Mouse (Mus musculus) myocyte (in vitro differentiated cells): ENCODE measurements around the gene Polr3c.

Source experiments
- CEBPB ChIP-seq: IDR thresholded peaks from 2 replicates; pipeline ENCODE4 v1.6.1; 2011; ENCODE audit warnings: mild to moderate bottlenecking, moderate library complexity; ENCODE audit not compliant: poor library complexity, insufficient read depth, severe bottlenecking
- E2F4 ChIP-seq: IDR thresholded peaks from one replicate; pipeline ENCODE4 v1.6.1; 2011; ENCODE audit warnings: mild to moderate bottlenecking, control low read depth, moderate library complexity; ENCODE audit not compliant: insufficient read depth
- MYOD1 ChIP-seq, 3 experiments: IDR thresholded peaks; one replicate each; pipeline ENCODE4 v1.6.1; 2011; ENCODE audit warnings: control low read depth in 2 of 3, low read depth in 2 of 3, mild to moderate bottlenecking in 2 of 3, moderate library complexity in 1 of 3; ENCODE audit not compliant: insufficient read length in 2 of 3, control insufficient read depth in 1 of 3
- MYOG ChIP-seq, 3 experiments: IDR thresholded peaks; one replicate each; pipeline ENCODE4 v1.6.1; 2011; ENCODE audit warnings: control low read depth in 2 of 3, low read depth in 2 of 3, mild to moderate bottlenecking in 2 of 3; ENCODE audit not compliant: insufficient read length in 2 of 3, control insufficient read depth in 1 of 3, insufficient read depth in 1 of 3
- POLR2A ChIP-seq: IDR thresholded peaks from one replicate; pipeline ENCODE4 v1.6.1; 2011; ENCODE audit warnings: low read depth, mild to moderate bottlenecking, control low read depth, moderate library complexity; ENCODE audit not compliant: insufficient read length
- POLR2AphosphoS2 ChIP-seq: IDR thresholded peaks from one replicate; pipeline ENCODE4 v1.6.1; 2011; ENCODE audit warnings: low read depth, control low read depth; ENCODE audit not compliant: insufficient read length
- REST ChIP-seq: IDR thresholded peaks from one replicate; pipeline ENCODE4 v1.6.1; 2011; ENCODE audit warnings: mild to moderate bottlenecking, control low read depth, moderate library complexity; ENCODE audit not compliant: insufficient read depth, insufficient read length
- TCF12 ChIP-seq: IDR thresholded peaks from one replicate; pipeline ENCODE4 v1.6.1; 2011; ENCODE audit warnings: mild to moderate bottlenecking, control low read depth; ENCODE audit not compliant: poor library complexity, insufficient read depth, severe bottlenecking
- TCF3 ChIP-seq: IDR thresholded peaks from one replicate; pipeline ENCODE4 v1.6.1; 2011; ENCODE audit warnings: low read depth, control low read depth; ENCODE audit not compliant: insufficient read length
- USF1 ChIP-seq: IDR thresholded peaks from one replicate; pipeline ENCODE4 v1.6.1; 2011; ENCODE audit warnings: low read depth, mild to moderate bottlenecking, control low read depth, moderate library complexity

DNA sequence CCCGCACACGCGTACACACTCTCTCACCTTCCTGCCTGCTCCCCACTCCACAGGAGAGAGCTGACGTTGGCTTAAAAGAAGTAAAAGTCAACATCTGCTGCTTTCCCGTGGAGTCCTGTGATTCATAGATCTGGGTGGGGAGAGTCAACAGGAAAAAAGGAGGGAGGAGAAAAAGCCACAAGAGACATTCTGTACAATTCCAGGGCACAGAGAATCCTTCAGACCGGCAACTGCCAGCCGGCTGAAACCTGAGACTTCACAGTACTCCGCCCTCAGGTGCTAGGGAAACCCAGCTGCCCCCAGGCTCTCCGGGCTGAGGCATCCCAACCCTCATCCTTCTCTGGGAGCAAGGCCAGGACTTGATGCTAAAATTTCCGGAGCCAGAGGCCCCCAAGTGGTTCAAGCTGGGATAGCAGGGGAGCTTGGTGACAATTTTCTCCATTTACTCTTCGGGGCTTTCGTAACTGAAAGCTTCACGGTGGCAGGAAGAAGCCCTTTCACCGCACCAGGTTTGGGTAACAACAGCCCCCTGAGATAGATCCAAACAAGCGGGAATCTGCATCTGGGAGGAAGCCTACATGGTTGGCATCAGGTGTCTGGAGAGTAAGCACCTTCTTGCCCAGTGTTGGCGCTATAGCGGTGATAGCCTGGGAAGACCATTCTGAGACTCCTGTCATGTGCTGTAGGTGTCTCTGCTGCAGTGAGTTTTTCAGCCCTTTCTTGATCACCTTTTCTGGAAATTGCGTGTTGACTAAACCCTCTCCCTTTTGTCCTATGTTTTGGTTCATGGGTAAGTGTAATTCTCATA is 63.8 kb downstream of the Polr3c start:
- TF ChIP-seq USF1, result no peak
- TF ChIP-seq POLR2A, result no peak
- no peak for TF ChIP-seq E2F4
- peak; percentile 30 to 44 (median 44) for TF ChIP-seq MYOD1 (IDR thresholded peaks at IDR 0.05; ENCODE audit: control insufficient read depth in 1 of 3, insufficient read length in 2 of 3, low read depth in 2 of 3)
- no peak for TF ChIP-seq CEBPB
- peak; percentile 15 for TF ChIP-seq TCF12
- TF ChIP-seq POLR2AphosphoS2, result no peak
- TF ChIP-seq MYOG (IDR thresholded peaks at IDR 0.05; ENCODE audit: control insufficient read depth in 1 of 3, insufficient read depth in 1 of 3, insufficient read length in 2 of 3, low read depth in 2 of 3), result peak in 2 of 3 experiments; percentile 42 to 74
- TF ChIP-seq TCF3, result no peak
- no peak for TF ChIP-seq REST
